Mouse (Mus musculus) frontal cortex, adult (tissue): Measurements from ENCODE around the gene Rab3b.

Experiments used
- ATAC-seq: cut with Nextera tagmentation; 2 replicates; pipeline ENCODE4 v1.9.2; 2017; ENCODE audit warnings: mild to moderate bottlenecking, moderate library complexity, mixed read lengths; ENCODE audit not compliant: low TSS enrichment

Rab3b gene

DNA sequence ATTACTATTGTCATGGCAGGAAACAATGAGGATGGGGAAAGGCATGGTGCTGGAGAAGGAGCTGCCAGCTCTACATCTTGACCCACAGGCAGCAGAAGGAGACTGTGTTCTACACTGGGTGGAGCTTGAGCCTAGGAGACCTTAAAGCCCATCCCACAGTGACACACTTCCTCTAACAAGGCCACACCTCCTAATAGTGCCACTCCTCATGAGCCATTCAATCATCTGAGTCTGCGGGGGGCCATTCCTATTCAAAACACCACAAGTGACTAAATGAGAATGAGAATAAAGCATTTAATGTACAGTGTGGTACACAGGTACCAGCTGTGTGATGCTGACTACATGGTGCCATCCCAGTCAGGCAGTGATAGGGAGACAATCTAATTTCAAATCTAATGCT lies 71.3 kb downstream of the Rab3b start:
- no peak for ATAC-seq

- ATAC-seq, result no peak
Measured at GRCm38 (mm10) chr4:108951663-108952062, 72.8 kb downstream of the Rab3b start.

DNA sequence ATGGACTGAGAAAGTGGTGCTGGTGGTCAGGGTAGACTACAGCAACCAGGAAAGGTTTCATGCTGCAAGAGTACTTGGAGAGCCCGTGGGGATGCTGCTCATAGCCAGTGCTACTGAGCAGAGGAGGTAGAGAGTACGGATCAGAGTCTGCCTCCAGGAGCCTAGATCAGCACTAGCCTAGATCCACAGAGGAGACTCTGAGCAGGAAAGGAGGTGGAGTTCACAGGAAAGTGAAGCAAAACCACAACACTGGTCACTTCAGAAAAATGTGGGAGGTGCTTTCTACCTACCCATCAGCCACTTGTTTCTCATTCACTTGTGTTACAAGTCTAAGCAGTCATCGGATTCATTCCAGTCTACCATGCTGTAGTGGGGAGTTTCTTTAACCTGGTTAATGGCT lies 80.8 kb downstream of the Rab3b start:
- ATAC-seq, result no peak

GRCm38 (mm10) chr4:108960619-108961460 lies 82.0 kb downstream of the Rab3b start:
- ATAC-seq, result no peak

- ATAC-seq, result no peak
Measured at GRCm38 (mm10) chr4:108963017-108963416, 84.2 kb downstream of the Rab3b start.

GRCm38 (mm10) chr4:108969517-108969916 lies 90.7 kb downstream of the Rab3b start:
- ATAC-seq, result no peak

- ATAC-seq, result no peak
Measured at GRCm38 (mm10) chr4:108971054-108971453, 92.2 kb downstream of the Rab3b start.

- peak; percentile 85; the same call in 1 of the 2 replicates for ATAC-seq
Measured at GRCm38 (mm10) chr4:108976458-108977071, 97.7 kb downstream of the Rab3b start.

DNA sequence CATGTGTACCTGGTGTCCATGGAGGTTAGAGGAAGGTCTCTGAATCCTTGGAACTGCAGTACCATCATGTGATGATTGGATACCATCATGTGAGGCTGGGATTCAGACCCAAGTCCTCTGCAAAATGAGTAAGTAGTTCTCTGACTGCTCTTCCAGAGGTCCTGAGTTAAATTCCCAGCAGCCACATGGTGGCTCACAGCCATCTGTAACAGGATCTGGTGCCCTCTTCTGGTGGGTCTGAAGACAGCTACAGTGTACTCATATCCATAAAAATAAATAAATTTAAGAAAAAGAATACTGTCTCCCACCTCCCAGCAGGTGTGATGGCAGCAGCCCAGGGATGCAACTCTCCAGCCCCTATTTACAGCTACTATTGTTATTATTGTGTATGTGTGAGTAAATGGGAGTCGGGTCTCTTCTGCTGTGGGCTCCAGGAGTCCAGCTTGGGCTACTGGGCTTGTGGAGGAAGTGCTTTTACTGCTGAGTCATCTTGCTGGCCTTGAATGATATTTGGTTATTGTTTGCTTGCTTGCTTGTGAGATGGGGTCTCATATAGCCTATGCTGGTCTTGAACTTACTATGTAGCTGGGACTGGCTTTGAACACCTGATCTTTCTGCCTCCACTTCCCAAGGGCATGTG lies 108.1 kb downstream of the Rab3b start:
- no peak for ATAC-seq

DNA sequence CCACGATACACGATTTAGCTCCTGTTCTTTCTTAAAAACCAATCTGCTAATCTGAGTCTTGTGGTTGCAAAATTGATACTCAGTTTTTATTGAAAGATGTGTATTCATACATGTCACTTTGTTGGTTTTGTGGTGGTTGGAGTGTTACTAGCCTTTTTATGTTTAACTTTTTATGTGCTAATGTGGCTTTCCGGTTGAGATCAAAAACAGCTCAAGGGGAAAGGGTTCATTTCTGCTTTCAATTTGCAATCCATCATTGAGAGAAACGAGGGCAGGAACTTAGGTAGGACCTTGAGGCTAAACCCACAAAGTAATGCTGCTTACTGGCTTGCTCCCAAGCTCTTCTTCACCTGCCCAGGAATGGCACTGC lies 108.6 kb downstream of the Rab3b start:
- no peak for ATAC-seq

GRCm38 (mm10) chr4:108989430-108989829 lies 110.6 kb downstream of the Rab3b start:
- ATAC-seq, result no peak

DNA sequence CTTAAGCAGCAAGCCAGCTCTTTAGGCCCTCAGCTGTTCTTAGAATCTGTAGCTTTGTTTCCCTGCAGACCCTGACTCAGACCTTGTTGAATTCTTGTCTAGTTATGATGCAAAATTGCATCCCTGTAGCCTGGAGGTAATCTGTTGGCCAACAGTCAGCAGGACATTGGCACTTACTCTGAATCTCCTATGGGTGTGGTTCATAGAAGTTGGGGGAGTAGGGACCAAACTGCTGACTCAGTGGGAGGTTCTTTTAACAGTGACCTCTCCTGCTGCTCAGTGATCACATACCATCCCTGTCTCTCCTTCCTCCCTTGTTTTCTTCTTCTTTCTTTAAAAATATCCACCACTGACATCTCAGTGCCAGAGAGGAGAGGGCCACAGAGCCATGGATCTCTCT lies 111.2 kb downstream of the Rab3b start:
- no peak for ATAC-seq

- no peak for ATAC-seq
Measured at GRCm38 (mm10) chr4:108990571-108990970, 111.7 kb downstream of the Rab3b start.

DNA sequence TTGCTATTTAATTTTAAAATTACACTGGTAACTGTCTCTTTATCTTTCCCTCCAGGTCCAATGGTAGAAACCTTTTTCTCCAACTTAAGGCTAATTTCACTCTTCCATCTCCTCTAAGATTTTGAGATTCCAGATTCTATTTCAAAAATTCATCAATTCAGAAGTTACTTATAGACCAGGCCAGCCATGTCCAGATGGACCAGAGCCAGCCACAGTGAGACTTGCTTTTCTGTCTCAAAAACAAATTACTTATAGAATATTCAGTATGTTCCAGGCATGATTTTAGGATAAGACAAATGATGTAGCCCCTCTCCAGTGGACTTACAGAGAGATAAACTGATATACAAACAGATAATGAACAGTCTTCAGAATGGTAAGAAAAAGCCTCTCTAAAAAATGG lies 112.9 kb downstream of the Rab3b start:
- no peak for ATAC-seq
